Mouse (Mus musculus) forebrain, embryonic 13.5 days (tissue): ENCODE data around the gene Actl6b. TPM values are rescaled to one million over a fixed set of nuclear protein-coding genes. Genes with fewer than 3 reads are reported as not detected.

ENCODE experiments used
- ATAC-seq: fragments of 200-750 bp; cut with Nextera tagmentation; 2 replicates; pipeline ENCODE4 v1.8.0; 2017
- H3K27ac ChIP-seq: fragments of 300-500 bp; sonication (generic); 2 replicates; pipeline ENCODE4 v1.5.1; 2015; ENCODE audit warnings: inconsistent platforms, mild to moderate bottlenecking, moderate library complexity
- H3K27me3 ChIP-seq: fragments of 300-500 bp; sonication (generic); 2 replicates; pipeline ENCODE4 v1.6.1; 2015; ENCODE audit warnings: mild to moderate bottlenecking, inconsistent platforms
- H3K36me3 ChIP-seq: fragments of 300-500 bp; sonication (generic); 2 replicates; pipeline ENCODE4 v1.6.1; 2015; ENCODE audit warnings: mild to moderate bottlenecking, inconsistent platforms; ENCODE audit not compliant: poor library complexity, severe bottlenecking
- H3K4me1 ChIP-seq: fragments of 300-500 bp; sonication (generic); 2 replicates; pipeline ENCODE4 v1.6.1; 2015; ENCODE audit warnings: inconsistent platforms
- H3K4me2 ChIP-seq: fragments of 300-500 bp; sonication (generic); 2 replicates; pipeline ENCODE4 v1.6.1; 2015; ENCODE audit warnings: inconsistent platforms, mild to moderate bottlenecking, moderate library complexity
- H3K4me3 ChIP-seq: fragments of 300-500 bp; sonication (generic); 2 replicates; pipeline ENCODE4 v1.5.1; 2015; ENCODE audit warnings: mild to moderate bottlenecking, inconsistent platforms
- H3K9ac ChIP-seq: fragments of 300-500 bp; sonication (generic); 2 replicates; pipeline ENCODE4 v1.6.1; 2015; ENCODE audit warnings: mild to moderate bottlenecking, inconsistent platforms
- H3K9me3 ChIP-seq: fragments of 300-500 bp; sonication (generic); replicated peaks from 2 replicates; pipeline ENCODE4 v1.6.1; 2016; ENCODE audit warnings: inconsistent platforms
- WGBS: fragments of 180-500 bp; shearing (Covaris S2); methylation state at CpG from one replicate; pipeline ENCODE4 v1.1.7; 2015; 5-methylcytosine and 5-hydroxymethylcytosine counted together
- polyA plus RNA-seq: library from polyadenylated mRNA; unstranded; fragments of >200 nt; fragmentation: Nextera tagmentation; extraction: Ambion mirVana; gene quantifications from 2 replicates; pipeline ENCODE4 v1.2.1, GENCODE M21; 2015

The Actl6b gene
- polyA plus RNA-seq = 144 and 174 TPM in 2 replicates

DNA sequence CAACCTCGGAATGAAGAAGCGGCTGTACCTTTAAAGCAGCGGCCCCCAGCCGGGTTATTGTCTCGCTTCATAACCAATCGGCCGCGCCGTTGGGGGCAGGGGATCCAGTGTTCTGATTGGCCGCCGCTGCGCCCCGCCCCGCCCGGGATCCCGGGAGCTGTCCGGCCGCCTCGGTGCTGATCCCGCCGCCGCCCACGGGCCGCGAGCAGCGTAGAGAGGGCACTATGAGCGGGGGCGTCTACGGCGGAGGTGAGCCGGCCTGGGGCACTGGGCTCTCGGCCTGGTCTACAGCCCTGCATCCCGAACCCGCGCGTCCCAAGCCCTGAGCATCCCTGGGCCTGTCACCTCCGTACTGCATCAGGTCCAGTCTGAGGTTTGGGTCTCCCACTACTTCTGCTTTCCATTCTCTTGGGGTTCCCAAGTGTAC, at the start of gene Actl6b:
Actl6b (plus strand) TSS at position 107 of the 427 bp plus-strand sequence.
- Histone ChIP-seq H3K27ac (peak within 1 kb of the TSS; percentile 37), H3K4me1 (peaks cover 12% of the 10 kb centered on the region), H3K36me3 (no peaks in the 10 kb centered on the region), H3K4me2 (peak within 1 kb of the TSS; percentile 65), H3K27me3 (peaks cover 18% of the 10 kb centered on the region; the same call in 1 of the 2 replicates), H3K9me3 (no peaks in the 10 kb centered on the region), H3K9ac (peak within 1 kb of the TSS; percentile 77), H3K4me3 (peak within 1 kb of the TSS; percentile 59)
- 1% methylated on average over 30 of the region's 37 CpGs for WGBS
- ATAC-seq = peak; percentile 97

DNA sequence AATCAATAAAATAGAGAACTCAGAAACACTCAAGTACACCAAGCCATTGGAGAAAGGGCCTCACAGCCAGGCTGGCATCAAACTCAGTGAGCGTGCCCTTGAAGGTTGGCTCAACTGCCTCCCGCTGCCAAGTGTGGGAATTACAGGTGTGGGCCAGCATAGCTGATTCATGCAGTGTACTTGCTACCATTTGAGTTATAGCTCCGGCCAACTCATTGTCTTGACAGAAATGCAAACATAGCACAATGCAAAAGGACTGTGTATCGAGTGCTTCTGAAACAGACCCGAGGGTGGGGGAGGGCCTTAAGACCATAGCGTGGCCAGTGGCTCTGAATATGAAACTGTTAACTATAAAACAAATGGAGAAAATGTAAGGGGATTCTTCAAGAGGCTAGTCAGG, 49.3 kb upstream of the Actl6b start:
- 81% methylated on average over 6 of the region's 6 CpGs for WGBS
- Histone ChIP-seq H3K27ac (no peak overlapping the region), H3K4me2 (no peak overlapping the region), H3K9me3 (no peaks in the 10 kb centered on the region), H3K9ac (no peak overlapping the region; the same call in 1 of the 2 replicates), H3K4me3 (no peak overlapping the region), H3K4me1 (peaks cover 22% of the 10 kb centered on the region), H3K36me3 (peaks cover 5% of the 10 kb centered on the region), H3K27me3 (no peaks in the 10 kb centered on the region)
- no peak for ATAC-seq

DNA sequence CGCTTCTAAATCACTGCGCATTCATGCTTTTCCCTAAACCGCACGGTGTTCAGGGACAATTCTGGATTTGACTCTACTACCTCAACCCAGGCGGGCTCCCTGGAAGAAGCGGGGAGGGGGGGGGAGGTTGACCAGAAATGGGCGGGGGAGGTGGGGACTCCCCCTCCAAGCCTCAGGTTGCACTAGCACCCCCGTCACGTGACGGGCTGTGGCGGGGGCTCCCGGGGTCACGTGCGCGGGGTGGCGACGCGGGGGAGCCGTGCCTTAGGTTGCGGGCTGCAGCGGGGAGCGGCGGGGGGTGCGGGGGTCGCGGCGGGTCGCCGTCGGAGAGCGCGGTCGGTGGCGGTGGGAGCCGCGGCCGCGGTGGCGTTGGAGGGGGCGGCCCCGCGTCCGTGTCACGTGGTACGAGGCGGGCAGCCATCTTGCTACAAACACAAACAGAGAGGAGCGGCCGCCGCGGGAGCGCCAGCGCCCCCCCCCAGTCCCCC, 43.3 kb upstream of the Actl6b start:
- no peaks in the 10 kb centered on the region for H3K9me3 ChIP-seq
- peaks cover 43% of the 10 kb centered on the region for H3K4me1 ChIP-seq
- peaks cover 9% of the 10 kb centered on the region for H3K36me3 ChIP-seq
- peak overlapping the region; percentile 89 for H3K27ac ChIP-seq
- H3K4me2 ChIP-seq = peak overlapping the region; percentile 93
- no peaks in the 10 kb centered on the region for H3K27me3 ChIP-seq
- WGBS = 1% methylated on average over 36 of the region's 52 CpGs
- peak; percentile 84 for ATAC-seq
- peak overlapping the region; percentile 97 for H3K4me3 ChIP-seq
- peak overlapping the region; percentile 99 for H3K9ac ChIP-seq

DNA sequence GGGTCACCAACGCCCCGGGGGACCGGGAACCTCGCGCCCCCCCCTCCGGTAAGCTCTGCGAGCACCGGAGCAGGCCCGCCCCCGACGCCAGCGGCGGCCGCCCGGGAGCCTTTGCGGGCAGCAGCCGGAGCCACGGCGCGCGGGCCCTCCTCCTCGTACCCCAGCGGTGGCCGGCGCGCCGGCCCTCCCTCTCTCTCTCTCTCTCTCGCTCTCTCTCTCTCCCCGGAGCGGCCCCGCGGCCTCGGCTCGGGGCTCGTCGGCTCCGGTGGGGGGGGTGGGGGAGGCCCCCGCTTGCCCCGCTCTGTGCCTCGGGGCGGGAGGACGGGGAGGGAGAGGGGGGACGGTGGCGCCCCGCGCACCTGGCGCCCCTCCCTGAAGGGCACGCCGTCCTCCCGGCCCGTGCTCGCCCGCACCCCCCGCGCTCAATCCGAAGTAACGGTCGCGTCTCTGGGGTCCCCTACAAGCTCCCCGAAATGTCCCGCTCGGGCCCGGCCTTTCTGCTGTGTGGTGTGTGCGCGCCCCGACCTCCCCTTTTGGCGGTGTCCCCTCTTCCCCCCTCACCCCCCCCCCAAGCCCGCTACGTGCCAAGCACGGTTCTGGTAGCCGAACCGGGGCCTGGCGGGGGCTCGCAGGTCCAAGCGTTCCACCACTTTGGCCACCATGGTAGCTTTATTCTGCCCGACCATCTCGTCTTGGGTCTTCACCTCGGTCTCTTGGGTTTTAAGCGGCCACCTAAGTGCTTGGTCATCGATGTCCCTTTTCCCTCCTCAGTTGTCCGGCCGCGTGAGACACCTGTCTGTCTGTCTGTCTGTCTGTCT, 42.5 kb upstream of the Actl6b start:
- peak; percentile 48 for ATAC-seq
- H3K4me3 ChIP-seq = peak overlapping the region; percentile 97
- H3K27ac ChIP-seq = peak overlapping the region; percentile 89
- WGBS = under 1% methylated on average over 39 of the region's 83 CpGs
- H3K36me3 ChIP-seq = peaks cover 10% of the 10 kb centered on the region
- peak overlapping the region; percentile 93 for H3K4me2 ChIP-seq
- peak overlapping the region; percentile 99 for H3K9ac ChIP-seq
- no peaks in the 10 kb centered on the region for H3K9me3 ChIP-seq
- H3K27me3 ChIP-seq = no peaks in the 10 kb centered on the region
- H3K4me1 ChIP-seq = peaks cover 49% of the 10 kb centered on the region

DNA sequence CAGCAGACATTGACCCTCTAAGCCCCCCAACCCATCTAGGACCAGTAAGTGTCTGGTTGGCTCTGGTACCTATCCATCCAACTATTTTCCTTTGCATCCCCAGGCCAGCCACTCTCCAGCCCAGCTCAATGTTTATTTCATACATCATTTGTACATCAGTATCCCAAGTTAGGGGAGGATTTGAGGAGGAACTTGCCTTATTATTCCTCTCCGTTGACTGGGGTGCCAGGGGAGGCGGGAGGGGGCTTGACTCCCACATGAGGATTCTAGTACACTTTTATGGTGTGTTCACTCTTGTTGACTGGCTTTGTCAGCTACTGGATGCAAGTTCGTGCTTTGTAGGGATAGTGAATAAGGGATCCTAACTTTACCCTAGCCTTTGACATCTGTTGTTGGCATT, 41.6 kb upstream of the Actl6b start:
- Histone ChIP-seq H3K4me2 (peak overlapping the region; percentile 93), H3K4me3 (peak overlapping the region; percentile 97), H3K36me3 (peaks cover 10% of the 10 kb centered on the region), H3K4me1 (peaks cover 50% of the 10 kb centered on the region), H3K27me3 (no peaks in the 10 kb centered on the region), H3K9ac (peak overlapping the region; percentile 99), H3K9me3 (no peaks in the 10 kb centered on the region), H3K27ac (no peak overlapping the region)
- WGBS = 62% methylated on average over 3 of the region's 3 CpGs
- ATAC-seq = no peak

DNA sequence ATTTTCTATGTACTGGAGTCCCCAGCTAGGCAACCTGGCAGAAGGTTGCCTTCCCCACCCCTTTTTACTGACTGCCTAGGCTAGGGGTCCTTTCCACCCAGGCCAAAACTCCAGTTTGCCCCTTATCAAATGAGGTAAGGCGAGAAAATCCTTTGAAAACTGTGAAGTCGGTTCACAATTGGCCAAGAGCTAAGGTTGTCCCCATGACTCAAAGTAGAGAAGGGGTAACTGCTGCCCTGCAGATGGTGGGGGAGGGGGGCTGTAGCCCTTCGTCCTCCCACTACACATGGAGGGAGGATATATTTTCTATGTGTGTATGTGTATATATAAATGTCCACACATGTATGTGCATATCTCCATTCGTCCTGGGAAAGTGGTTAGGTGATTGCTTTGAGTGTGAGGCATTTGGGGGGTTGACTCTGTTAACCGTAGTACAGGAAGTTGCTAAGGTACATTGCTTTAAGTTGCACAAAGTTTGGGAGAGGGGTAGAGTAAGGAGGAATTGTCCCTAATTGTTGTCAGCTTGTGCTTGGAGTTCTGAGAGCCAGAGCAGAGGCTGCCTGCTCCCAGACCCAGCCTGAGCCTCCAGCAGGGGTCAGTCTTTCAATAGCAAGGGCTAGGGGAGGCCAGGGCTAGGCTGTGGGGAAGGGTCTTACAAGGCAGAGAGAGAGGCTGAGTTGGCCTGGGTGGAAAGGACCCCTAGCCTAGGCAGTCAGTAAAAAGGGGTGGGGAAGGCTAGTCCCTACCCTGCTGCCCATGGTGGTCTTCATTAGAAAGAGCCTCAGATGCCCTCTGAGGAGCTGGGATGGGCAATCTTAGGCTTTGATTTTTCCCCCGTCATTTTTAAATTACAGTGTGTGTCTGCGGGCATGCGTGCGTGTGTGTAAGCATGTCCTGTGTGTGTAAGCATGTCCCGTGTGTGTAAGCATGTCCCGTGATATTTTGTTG, 40.2 kb upstream of the Actl6b start:
- peak overlapping the region; percentile 99 for H3K9ac ChIP-seq
- ATAC-seq = peak; percentile 16; the same call in 1 of the 2 replicates
- H3K4me2 ChIP-seq = peak overlapping the region; percentile 93
- H3K27ac ChIP-seq = peak overlapping the region; percentile 7; the same call in 1 of the 2 replicates
- H3K9me3 ChIP-seq = no peaks in the 10 kb centered on the region
- H3K27me3 ChIP-seq = no peaks in the 10 kb centered on the region
- peak overlapping the region; percentile 97 for H3K4me3 ChIP-seq
- 82% methylated on average over 11 of the region's 11 CpGs for WGBS
- peaks cover 50% of the 10 kb centered on the region for H3K4me1 ChIP-seq
- H3K36me3 ChIP-seq = peaks cover 12% of the 10 kb centered on the region

DNA sequence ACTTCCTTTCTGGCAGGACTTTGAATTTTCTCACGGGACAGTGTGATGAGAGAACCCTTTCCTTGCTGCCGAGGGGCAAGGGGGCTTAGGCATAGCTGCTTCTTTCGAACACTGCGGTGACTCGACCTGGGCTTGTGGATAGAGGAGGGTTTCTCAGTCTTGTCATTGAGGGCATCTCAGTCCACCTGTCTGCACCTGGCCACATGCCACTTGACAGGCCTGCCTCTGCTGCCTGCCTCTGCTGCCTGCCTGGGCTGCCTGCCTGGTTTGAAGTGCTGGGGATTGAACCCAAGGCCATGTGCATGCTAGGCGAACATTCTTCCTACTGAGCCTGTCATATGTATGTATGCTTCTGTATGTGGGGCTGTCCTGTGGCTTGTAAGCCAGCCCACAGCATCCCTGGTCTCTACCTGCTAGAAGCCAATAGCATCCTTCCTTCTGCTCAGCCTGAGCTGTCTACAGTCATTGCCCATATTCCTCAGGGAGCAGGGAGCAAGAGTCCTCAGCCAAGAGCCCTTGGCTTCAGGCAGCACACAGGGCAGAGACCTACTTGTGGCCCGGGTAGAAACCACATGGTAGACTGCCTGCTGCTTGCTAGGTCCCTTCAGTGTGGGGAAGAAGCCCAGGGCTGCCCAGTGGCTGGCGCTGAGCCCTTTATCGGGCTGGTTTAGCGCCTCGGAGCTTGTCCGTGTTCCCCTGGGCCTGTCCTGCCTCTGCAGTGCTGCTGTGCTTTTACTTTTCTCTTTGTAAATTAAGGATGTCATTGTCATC, 39.2 kb upstream of the Actl6b start:
- Histone ChIP-seq H3K9me3 (no peaks in the 10 kb centered on the region), H3K4me1 (peaks cover 50% of the 10 kb centered on the region)

DNA sequence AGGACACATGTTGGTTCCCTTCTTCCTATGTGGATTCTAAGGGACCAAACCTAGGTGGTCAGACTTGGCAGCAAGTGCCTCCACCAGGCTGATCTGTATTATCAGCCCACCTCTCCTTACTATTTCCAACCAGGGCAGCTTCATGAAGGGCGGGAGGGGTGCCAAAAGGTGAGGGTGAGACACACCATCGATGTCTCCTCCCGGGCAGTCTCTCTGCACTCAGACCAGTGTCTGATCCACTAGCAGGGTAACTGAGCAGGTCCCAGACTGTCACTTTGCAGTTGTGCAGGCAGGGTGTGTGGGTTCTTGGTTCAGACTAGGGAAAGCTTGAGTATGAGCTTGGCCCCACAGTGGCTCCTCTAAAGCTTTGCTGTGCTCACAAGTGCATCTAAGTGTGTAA, 38.5 kb upstream of the Actl6b start:
- peaks cover 48% of the 10 kb centered on the region for H3K4me1 ChIP-seq
- no peak overlapping the region for H3K4me3 ChIP-seq
- ATAC-seq = no peak
- H3K27me3 ChIP-seq = no peaks in the 10 kb centered on the region
- no peak overlapping the region for H3K9ac ChIP-seq
- H3K4me2 ChIP-seq = no peak overlapping the region
- 97% methylated on average over 3 of the region's 3 CpGs for WGBS
- no peaks in the 10 kb centered on the region for H3K9me3 ChIP-seq
- no peak overlapping the region for H3K27ac ChIP-seq
- peaks cover 29% of the 10 kb centered on the region for H3K36me3 ChIP-seq

More for the DNA sequence above, 39.2 kb upstream of the Actl6b start:
- Histone ChIP-seq H3K27me3 (no peaks in the 10 kb centered on the region), H3K4me2 (no peak overlapping the region), H3K9ac (peak overlapping the region; percentile 50), H3K4me3 (no peak overlapping the region), H3K36me3 (peaks cover 22% of the 10 kb centered on the region), H3K27ac (no peak overlapping the region)
- 84% methylated on average over 12 of the region's 12 CpGs for WGBS
- no peak for ATAC-seq

DNA sequence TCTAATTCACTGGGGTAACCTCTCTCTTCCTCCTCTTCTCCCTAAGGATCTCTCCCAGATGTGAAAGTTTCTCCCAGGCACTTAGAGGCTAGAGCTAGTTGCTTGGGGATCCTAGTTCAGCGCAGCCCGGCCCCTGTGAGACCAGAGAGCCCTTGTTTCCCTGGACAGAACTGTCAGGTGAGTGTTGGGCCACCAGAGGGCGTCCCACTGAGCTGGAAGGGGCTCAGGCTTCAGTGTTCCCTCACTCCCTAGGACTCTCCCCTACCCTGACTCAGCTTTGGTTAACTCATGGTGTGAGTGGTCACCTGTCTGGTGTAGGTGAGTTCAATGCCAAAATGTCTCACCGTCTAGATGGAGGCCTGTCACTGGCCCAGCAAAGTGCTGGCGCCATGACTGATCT, 34.9 kb upstream of the Actl6b start, which contains the start of gene Gigyf1:
Gigyf1 (plus strand) TSS at position 113 of the 400 bp plus-strand sequence.
- Histone ChIP-seq H3K4me1 (peaks cover 23% of the 10 kb centered on the region), H3K27ac (no peak within 1 kb of the TSS), H3K4me2 (no peak within 1 kb of the TSS), H3K9me3 (no peaks in the 10 kb centered on the region), H3K4me3 (no peak within 1 kb of the TSS), H3K36me3 (peaks cover 65% of the 10 kb centered on the region), H3K9ac (no peak within 1 kb of the TSS), H3K27me3 (no peaks in the 10 kb centered on the region)
- ATAC-seq = no peak; the same call in 1 of the 2 replicates
- 82% methylated on average over 5 of the region's 5 CpGs for WGBS

DNA sequence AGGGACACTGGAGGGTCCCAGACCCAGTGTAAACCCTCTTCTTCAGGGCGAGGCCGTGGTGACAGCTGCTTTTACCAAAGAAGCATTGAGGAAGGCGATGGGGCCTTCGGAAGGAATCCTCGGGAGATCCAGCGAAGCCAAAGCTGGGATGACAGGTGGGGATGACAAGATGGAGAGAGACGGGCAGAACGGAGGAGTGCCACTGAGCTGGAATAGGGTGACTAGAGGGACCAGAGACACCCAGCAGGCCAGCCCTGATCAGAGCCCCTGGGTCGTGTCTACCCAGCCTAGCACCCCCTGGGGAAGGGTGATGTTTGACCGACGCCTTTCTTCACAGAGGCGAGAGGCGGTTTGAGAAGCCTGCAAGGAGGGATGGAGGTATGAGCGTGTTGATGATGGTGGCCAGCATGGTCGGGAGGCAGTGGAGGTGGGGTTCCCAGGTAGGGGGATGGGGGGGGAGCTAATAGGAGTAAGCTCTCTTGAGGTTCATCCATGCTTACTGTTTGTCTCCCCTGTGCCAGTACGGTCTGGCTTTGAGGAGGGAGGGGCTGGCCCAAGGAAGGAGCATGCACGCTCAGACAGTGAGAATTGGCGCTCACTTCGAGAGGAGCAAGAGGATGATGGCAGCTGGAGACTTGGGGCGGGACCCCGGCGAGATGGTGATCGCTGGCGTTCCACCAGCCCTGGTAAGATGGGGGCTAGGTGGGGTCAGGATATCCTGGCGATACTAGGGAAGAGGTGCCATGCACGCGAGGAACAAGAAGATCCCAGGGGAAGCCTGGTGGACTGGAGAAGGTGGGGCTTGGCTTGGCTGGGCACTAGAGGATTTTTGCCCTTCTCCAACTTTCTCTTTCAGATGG, 33.4 kb upstream of the Actl6b start:
- Histone ChIP-seq H3K36me3 (peaks cover 73% of the 10 kb centered on the region), H3K4me2 (no peak overlapping the region), H3K27ac (no peak overlapping the region), H3K4me3 (no peak overlapping the region), H3K9ac (no peak overlapping the region), H3K4me1 (peaks cover 9% of the 10 kb centered on the region; the same call in 1 of the 2 replicates), H3K9me3 (no peaks in the 10 kb centered on the region), H3K27me3 (no peaks in the 10 kb centered on the region)
- WGBS = 94% methylated on average over 27 of the region's 27 CpGs
- ATAC-seq = no peak
